Mouse (Mus musculus): ENCODE measurements at regions not wholly inside any gene's neighbourhood (a gene's known extent, or its start where the extent isn't known, plus 50 kb on each side); places are given as distances from the start of the nearest gene placed in this dataset.

DNA sequence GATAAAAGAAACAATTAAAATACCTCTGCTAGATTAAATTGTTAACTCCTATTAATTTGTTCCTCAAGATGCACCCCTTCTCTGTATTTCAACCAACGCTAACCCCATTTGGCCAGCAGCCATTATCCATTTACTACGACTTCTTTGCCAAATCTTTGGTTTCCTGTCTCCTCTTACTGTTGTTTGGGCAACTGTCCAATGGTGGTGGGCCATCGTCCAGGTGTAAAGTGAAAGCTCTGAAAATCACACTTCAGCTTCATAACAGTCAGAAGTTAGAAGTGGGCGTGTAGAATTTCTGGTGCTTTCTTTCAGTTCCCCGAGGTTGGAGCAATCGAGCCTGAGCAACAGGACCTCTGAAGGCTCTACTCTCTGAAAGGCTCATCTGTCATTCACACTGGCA is 66.8 kb upstream of the Zbtb20 start:
- no peak for DNase-seq

DNA sequence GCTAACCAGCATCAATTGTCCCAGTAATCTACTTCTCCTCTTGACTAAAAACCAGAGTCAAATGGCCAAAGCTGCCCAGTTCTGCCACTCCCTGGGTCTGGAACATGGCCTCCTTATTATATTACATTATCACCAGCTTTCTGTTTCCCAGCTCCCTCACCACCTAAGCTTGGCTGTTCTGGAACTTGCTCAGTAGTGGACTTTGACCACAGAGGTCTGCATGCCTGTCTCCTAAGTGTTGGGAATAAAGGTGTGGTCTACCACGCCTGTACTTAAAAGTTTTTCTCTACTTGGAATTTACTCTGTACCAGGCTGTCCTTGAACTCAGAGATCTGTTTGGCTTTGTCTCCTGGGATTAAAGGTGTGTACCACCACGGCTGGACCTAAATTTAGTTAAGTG is 68.1 kb upstream of the Zbtb20 start:
- no peak for DNase-seq

DNA sequence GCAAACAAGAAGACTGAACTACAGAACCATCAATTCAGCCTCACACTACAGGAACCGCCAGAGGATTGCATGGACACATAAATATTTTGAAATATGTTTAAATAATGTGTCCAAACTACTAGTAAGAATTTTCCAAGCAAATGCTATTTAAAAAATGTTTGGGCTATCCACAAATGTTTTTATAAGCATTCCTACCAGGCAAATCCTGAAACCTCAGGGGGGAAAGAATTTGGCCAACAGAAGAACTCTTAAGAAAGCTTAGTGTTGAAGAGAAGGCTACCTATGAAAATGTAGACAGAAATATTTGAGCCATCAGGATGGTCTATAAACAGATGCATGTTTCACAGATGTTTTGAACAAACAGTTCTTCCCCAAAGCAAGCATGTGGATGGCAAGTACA is 72.1 kb upstream of the Zbtb20 start:
- DNase-seq = no peak

DNA sequence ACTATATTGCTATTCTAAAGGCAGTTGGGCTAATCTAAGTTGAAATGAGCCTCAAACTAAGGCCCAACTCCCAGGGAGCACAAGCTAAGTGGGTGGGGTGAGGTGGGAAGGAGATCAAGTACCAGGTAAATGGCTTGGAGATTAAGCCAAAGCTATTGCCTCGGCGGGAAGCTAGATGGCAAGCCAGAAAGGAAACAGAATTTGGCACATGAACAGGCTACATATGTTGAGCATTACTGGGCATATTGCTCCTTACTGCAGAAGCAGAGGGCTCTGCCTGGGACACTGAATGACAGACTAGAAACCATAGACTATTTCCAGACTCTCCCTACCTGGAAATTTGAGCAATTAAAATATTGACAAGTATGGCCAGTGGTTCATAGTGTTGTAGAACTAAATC is 83.1 kb upstream of the Zbtb20 start:
- no peak for DNase-seq

DNA sequence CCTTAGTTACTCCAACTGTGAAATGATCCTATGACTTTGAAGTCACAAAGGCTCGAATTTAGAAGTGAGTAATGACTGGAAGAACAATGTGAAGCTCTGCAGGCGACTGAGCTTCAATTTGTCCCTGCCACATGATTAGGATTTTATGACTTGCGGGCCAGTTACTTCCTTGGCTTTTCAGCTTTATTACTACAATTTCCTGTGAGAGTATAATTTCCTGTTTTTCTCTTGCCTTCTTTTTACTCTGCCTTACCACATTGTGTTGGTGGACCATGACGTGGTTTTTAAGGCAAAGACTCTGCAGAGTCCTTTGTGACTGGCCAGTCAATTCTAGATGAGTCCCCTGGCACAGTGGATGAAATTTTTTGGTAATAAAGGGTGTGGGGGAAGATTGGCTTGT is 91.0 kb upstream of the Zbtb20 start:
- no peak for DNase-seq

DNA sequence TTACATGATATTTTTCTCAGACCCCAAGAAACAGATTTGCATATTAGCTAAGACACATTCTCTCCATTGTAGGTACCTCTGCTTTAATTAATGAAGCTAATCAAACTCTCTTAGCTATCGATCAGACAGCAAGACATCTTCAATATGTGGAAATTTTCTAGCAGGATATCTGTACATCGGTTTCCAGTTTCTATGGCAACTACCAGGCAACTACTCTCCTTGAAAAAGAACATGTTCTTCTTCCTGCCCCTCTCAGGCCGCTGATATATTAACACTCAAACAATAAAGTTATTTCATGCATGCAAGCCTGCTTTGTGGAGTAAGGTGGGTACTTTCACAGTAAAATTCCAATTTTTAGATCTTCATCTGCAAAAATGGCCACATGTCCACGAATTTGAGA is 91.7 kb upstream of the Zbtb20 start:
- DNase-seq = no peak

DNA sequence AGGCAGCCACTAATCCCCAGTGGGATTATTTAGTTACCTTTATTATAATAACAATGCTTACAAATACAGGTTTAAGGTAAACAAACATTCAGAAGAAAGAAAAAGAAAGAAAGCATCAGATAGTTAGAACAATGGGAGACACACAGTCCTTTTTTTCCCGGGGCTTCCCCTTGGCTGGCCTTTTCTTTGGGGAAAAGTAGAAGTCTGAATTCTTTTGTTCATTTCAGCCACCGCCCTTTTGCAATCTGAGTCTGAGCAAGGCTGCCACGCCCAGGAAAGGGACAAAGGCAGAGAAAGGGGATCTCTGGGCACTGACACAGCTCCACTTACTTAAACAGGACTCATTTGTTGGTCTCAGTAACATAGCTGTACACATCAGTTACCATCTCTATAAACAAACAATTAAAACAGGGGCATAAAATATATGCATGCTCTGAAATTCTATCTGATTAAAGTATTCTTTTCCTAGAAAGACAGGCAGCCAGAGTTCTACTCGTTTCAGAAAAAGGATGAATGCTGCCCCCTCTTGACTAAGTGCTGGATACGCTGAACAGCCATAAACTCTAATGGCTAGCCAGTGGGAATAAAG is 93.5 kb upstream of the Zbtb20 start:
- no peak for DNase-seq

DNA sequence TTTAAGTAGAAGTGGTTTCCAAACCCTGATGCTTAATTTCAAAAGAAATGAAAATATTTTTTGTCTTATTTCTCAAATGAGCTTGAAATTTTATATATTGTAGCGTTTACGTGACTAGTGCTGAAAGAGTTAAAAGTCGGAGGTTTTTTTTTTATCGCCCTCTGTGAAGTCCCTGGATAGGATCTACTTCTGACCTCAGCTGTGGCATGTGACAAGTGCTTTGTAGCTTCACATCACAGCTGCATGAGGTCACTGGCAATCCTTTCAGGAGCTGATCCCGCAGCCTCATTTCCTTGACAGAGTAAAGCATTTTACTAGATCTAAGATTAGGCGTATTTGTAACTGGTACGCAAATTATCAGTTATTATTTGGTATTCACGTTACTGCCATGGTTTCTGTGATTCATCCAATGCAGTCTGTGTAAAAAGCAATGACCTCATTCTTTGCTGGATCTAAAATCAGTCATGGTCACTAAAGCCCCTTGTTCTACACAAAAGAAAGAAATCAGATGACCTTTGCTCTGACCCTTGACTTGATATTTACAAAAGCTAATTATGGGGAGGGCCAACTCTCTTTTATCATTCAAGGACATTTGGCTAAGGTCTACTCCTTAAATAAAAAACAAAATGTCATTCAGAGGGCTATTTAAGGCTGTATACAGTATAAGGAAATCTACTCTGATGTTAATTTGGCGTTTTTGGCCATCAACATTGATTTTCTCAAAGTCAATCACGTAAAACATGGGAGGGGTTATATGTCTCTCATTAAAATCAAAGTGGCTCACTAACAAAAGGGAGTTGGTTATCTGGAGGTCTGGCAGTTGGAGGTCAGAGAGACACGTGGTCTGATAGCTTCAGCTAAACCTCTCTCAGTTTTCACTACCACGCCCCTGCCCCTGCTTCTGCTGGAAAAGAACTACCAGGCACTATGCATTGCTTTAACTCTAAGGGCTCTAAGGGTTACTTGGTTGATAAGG is 94.3 kb upstream of the Zbtb20 start:
- no peak for DNase-seq

DNA sequence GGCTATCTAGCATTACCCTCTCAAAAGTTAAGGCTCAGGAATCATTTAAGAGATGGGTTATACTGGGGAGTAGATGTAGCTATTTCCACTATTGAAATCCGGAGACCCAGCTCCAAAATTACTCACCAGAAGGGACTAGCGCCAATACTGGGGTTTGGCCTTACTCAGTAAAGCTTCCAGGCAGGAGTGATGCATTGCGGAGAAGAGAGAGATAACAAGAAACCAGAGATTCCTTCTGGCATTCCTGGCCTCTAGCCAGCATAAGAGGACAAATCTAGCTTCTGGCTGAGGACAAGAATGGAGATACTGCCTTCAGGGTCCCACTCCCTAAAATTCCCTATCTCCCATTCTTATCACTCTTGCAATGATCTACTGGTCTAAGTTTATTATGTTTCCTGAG is 95.7 kb upstream of the Zbtb20 start:
- no peak for DNase-seq

DNA sequence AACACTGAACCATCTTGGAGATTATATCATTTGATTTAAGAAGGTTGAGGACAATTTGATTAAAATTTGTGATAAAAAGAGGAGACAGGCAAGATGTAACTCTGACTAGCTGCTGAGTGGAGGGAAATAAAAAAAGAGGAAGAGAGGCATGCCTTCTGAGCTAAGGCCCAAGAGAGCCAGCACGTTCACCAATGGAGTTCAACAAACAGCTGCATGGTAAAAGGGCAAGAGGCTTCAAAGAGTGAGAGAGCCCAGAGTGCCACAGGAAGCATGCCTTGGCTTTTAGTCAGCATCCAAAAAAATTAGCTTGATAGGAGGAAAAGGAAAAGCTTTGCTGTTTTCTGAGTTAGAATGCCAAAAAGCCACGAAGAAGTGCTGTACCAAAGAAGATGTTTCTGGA is 103.0 kb upstream of the Zbtb20 start:
- DNase-seq = no peak

DNA sequence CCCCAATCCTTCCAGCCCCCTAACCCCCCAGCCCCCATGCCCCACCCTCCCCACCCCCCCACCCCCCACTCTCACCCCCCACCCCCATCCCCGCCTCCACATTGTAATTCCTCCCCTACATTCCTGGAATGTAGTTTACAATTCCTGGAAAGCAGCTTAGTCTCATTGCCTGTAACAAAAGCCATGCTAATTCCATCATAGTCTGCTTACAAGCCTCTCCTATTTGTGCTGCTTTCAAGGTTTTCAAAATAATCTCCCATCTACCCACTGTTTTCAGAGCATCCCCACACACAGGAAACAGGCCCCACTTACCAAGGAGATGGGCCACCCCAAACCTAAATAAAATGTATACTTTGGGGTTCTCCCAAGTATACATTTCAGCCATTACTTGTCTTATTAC is 105.5 kb upstream of the Zbtb20 start:
- DNase-seq = no peak

DNA sequence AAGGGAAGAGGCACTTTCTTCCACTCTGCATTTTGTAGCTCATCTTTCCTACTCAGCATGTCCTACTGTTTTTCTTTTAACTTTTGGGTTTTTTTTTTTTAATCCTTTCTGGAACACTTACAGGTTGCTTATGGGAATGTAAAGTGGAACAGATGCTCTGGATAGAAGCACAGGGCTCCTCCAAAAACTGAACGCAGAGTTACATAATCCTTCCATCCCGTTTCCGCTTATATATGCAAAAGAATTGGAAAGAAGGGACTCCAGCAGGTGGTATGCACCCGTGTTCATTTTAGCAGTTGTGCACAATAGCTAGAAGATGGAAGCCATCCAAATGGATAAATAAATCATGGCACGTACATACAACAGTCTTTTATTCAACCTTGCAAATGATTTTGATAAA is 127.0 kb upstream of the Zbtb20 start:
- DNase-seq = no peak

DNA sequence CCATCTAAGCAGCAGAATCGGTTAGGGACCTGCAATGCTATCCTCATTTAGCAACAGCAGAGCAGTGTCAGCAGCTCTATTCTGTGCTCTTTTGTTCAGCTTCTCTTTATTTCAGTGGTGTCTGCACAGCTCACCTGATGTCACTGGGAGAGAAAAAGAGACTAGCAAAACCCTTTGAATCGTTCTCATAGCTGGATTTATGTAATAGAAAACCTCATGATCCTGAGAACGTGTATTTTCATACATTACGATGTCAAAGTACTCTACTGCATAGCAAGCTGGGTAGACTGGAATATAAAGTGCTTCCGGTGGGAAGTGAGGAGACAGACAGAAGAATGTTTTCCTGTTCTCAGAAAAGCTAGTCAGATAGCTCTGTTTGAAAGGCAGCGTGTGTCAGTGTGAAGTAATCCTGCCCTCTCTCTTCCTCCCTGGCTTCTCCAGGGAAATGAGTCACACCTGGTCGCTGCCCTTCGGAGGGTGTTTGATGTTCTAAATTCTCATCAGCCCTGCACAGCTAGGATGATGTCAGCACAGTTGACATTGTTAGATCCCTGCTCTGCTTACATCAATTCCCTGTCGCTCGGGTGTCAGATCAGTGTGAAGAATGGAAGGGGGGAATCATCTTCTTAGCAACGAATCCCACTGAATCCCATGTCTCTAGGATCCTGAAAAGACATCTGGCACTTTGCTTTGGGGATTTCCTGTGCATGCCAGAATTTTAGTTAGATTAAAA is 129.6 kb upstream of the Zbtb20 start:
- no peak for DNase-seq

DNA sequence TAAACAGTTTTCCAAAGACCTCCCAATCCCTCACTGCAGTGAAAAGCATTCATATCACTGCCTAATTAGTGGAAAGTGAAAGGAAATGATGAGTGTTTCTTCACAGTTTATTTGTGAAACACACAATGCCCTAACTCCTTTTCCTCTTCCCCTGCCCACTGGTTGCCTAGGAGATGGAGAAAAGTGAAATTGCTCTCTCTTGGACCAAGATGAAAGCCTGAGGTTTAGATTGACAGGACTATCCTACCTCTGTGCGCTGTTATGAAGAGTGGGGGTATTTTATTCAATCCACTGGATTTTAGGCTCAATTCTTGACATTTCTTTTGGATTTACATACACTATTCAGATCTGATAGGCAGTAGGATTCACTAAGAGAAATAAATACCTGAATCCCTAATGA is 132.1 kb upstream of the Zbtb20 start:
- no peak for DNase-seq

DNA sequence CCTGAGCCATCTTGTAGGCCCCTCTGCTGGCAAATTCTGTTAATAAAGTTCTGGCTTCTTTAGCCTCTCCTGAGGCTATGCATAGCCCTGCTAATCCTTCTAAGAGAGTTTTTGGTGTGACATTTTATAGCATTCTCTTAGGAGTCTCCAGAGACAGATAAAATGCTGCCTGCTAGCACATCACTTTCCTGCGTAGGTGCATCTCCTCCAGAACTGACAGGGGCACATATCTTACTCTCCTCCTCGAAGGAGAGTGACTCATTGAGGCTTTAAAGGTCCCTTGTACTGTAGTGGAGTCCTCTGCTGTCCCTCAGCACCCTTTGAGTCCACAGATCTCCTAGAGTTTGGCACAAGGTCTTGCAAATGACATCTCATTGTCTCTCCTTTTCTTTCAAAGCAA is 132.6 kb upstream of the Zbtb20 start:
- DNase-seq = no peak

DNA sequence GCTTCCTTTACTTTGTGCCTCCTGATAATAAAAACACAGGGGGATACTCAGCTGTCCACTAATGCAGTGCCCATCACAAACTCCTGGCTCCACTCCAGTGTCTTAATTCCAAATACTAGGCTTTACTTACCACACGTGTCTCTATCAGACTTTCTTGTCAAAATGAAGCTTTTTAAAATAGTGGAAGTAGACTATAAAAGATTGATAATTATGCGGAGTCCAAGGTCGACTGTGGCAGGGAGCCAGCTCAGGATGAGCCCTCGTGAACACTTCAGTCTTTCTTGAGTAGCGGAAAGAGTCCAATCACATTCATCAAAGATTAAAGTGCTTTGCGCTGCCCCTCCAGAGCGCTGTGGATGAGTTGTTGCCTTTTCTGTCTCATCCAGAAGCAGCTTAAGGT is 147.9 kb upstream of the Zbtb20 start:
- DNase-seq = no peak

DNA sequence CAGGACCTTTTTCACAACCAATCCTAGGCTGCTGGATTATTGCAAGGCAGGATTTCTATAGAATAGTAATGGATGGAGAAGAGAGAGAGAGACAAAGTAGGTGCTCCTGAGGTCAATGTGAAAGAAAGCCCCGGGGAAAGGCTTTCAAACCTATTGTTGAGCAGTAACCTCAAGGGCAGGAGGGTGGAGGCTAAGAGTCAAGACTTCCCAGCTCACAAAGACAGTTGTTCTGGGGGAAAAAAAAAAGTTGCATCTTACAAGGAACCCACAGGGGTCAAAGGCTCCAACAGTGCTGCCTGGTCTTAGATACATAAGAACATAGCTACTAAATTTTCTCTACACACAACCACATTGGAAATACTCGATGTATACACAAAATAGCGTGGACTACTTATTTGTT is 155.8 kb upstream of the Zbtb20 start:
- DNase-seq = no peak

DNA sequence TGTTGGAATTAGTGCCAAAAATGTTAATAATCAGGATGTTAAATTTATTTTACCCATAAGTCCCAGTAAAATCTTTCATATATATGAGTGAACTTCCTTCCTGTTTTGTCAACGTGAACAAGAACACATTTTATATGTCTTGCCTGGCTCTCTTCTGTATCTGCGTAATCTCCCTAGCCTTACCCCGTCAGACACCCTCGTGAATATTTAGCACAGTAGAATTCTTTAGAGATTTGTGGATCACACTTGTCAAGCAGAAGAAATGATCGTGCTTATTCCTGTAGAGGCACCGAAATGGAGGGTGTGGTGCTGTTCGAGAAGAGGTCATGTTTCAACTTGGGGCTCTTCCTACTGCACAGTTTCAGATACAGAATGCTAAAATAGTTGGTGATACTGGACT is 157.2 kb upstream of the Zbtb20 start:
- no peak for DNase-seq

DNA sequence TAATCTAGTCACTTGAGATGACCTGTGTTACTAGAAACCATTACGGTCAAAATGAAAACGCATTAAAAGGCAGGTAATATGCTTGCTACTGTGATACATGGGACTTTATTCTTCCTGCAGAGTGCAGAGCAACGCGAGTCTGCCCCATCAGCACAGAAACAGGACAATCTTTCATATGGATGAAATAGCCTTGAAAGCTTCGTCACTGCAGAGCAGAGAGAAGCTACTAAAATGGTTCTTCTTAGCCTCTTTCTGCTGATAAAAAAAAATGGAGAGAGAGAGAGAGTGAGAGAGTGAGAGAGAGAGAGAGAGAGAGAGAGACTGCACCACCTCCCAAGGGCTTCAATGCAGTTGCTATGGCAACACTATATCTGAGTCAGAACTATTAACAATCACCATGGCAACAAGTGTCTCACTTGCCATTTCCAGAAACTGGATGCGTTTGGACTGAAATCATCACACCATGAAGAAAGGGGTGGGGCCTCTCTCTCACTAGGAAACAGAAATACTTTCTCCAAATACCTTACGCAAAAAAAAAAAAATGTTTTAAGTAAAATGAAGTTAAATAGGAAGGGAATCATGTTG is 157.8 kb upstream of the Zbtb20 start:
- no peak for DNase-seq

DNA sequence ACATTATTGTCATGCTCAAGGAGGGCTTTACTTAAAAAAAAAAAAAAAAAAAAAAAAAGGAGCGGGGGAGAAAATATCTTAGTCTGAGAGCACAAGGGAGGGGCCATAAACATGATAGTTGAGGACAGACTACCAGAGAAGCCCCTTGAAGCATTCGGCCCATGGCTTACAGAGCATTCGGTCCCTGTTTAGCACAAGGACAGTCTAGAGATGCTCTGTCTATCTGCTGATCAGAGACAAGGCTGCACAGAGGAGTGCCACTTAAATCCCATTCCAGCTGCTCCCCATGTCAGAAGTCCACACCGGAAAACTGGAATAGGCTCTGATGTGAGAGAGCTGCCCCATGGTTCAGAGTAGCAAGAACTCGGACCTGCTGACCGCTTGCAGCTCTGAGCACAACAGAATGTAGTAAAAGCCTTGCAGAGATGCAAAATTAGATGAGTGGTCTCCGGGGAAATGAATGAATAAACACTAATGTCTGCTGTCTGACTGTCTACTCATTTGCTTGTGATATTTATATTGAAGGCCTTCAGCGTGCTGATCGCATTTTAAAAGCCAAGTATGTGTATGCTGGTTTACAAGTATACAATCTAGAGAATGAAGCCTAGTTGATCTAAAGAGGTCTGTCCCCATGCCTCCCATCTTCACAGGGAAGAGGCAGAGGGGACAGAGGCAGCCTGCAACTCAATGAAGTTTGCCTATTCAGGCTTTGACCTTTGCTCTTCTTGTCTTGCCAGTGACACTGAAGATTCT is 158.4 kb upstream of the Zbtb20 start:
- no peak for DNase-seq

DNA sequence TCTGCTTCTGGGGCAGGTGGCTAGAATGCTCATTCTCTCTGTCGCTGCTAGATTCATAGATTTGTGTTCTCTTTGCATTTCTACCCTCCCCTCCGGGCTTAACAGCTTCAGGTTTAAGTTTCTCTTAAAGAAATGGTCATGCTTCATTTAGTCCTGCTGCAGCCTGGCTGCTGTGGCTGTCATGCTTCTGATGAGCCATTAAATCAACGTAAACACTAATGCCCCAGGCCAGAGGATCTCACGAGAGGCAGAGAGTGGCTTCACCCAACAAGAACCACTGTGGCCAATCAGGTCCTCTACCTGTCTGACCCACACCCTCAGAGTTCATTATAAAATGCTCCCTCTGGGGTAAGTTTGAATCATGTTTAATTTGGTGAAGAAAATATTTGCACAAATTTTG is 173.0 kb upstream of the Zbtb20 start:
- DNase-seq = no peak

DNA sequence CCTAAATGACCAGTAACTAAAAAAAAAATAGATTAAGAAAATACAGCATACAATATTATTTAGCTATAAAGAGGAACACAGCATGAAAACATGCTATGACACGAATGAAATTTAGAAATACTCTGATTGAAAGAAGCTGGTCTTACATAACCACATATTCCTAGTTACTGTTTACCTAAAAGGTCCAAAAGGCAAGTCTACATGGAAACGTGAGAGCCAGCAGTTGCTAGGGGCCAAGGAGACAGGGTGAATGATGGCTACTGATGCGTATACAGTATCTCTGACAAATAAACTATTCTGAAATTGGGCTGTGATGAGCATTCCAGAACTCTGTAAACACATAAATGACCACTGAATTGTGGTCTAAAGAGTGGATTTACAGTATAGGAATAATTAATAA is 194.5 kb upstream of the Zbtb20 start:
- no peak for DNase-seq

DNA sequence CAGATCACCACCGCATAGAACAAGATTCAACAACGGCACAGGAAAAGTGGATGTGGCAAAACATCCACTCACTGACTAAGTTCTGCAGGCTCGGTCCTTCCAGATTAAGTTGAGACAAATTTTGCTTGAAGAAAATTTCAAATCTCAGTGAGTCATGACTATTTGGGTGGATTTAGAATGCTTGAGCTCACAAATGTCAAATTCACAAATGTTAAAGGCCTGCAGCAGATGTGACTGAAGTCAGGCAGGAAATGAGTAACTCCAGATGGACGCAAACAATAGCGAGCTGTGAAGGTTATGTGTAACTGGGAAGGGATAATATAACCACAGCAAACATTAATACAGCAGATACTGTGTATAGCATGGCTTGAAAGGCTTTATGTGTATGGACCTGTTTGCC is 198.5 kb upstream of the Zbtb20 start:
- DNase-seq = peak; percentile 70
